Mouse (Mus musculus) liver (tissue): ENCODE measurements around the gene Ino80d.

ENCODE experiments used
- DNase-seq: peaks from one replicate; pipeline ENCODE4 v3.0.0-alpha.2; 2020; ENCODE audit warnings: mixed read lengths

Gene Ino80d

GRCm38 (mm10) chr1:63102758-63103451 lies 11.6 kb downstream of the Ino80d start:
- DNase-seq, result no peak

GRCm38 (mm10) chr1:63100196-63100595 lies 14.3 kb downstream of the Ino80d start:
- DNase-seq, result no peak

GRCm38 (mm10) chr1:63098831-63099230 lies 15.6 kb downstream of the Ino80d start:
- no peak for DNase-seq

- DNase-seq, result no peak
These were observed 18.4 kb downstream of the Ino80d start for GRCm38 (mm10) chr1:63096071-63096470.

- DNase-seq, result no peak
These were observed 24.7 kb downstream of the Ino80d start for GRCm38 (mm10) chr1:63089795-63090194.

GRCm38 (mm10) chr1:63088614-63089013 lies 25.9 kb downstream of the Ino80d start:
- DNase-seq, result no peak

GRCm38 (mm10) chr1:63080277-63080676 lies 34.2 kb downstream of the Ino80d start:
- DNase-seq, result no peak

- no peak for DNase-seq
These were observed 38.1 kb downstream of the Ino80d start for GRCm38 (mm10) chr1:63076383-63076782.

GRCm38 (mm10) chr1:63071379-63071778 lies 43.1 kb downstream of the Ino80d start:
- no peak for DNase-seq

- peak; percentile 26 for DNase-seq
These were observed 56.1 kb downstream of the Ino80d start for GRCm38 (mm10) chr1:63058361-63058760.

- no peak for DNase-seq
These were observed 56.6 kb downstream of the Ino80d start for GRCm38 (mm10) chr1:63057849-63058248.

- no peak for DNase-seq
These were observed 57.1 kb downstream of the Ino80d start for GRCm38 (mm10) chr1:63057318-63057717.

GRCm38 (mm10) chr1:63055386-63055785 lies 59.1 kb downstream of the Ino80d start:
- DNase-seq, result no peak

GRCm38 (mm10) chr1:63050866-63051265 lies 63.6 kb downstream of the Ino80d start:
- no peak for DNase-seq

GRCm38 (mm10) chr1:63049977-63050376 lies 64.5 kb downstream of the Ino80d start:
- DNase-seq, result no peak

GRCm38 (mm10) chr1:63047983-63048382 lies 66.5 kb downstream of the Ino80d start:
- DNase-seq, result no peak

- DNase-seq, result no peak
These were observed 81.5 kb downstream of the Ino80d start for GRCm38 (mm10) chr1:63032929-63033328.

GRCm38 (mm10) chr1:63019916-63020315 lies 94.6 kb downstream of the Ino80d start:
- DNase-seq, result no peak

- DNase-seq, result no peak
These were observed 109.3 kb downstream of the Ino80d start for GRCm38 (mm10) chr1:63005013-63005646.

GRCm38 (mm10) chr1:63001874-63002273 lies 112.6 kb downstream of the Ino80d start:
- DNase-seq, result no peak

GRCm38 (mm10) chr1:62993348-62993747 lies 121.1 kb downstream of the Ino80d start:
- DNase-seq, result no peak

GRCm38 (mm10) chr1:62992648-62993047 lies 121.8 kb downstream of the Ino80d start:
- no peak for DNase-seq

- no peak for DNase-seq
These were observed 123.4 kb downstream of the Ino80d start for GRCm38 (mm10) chr1:62991021-62991420.

GRCm38 (mm10) chr1:62987561-62987960 lies 126.9 kb downstream of the Ino80d start:
- DNase-seq, result no peak

- peak; percentile 42 for DNase-seq
These were observed 128.2 kb downstream of the Ino80d start for GRCm38 (mm10) chr1:62986267-62986666.
